Mouse (Mus musculus) kidney, adult 10 weeks (tissue): ENCODE data around the gene Neto2. TPM values are rescaled to one million over a fixed set of nuclear protein-coding genes. Genes with fewer than 3 reads are reported as not detected.

Experiments
- polyA plus RNA-seq: library from polyadenylated mRNA; stranded (reverse); fragments of 350-450 nt; fragmentation: Illumina TruSeq; extraction: RNeasy Lipid Tissue Mini Kit (QIAGEN cat#74804); gene quantifications from one replicate; pipeline ENCODE4 v1.2.3, GENCODE M21; 2014; ENCODE audit warnings: low read depth, low replicate concordance

Neto2 gene
- 1.2 TPM for polyA plus RNA-seq

DNA sequence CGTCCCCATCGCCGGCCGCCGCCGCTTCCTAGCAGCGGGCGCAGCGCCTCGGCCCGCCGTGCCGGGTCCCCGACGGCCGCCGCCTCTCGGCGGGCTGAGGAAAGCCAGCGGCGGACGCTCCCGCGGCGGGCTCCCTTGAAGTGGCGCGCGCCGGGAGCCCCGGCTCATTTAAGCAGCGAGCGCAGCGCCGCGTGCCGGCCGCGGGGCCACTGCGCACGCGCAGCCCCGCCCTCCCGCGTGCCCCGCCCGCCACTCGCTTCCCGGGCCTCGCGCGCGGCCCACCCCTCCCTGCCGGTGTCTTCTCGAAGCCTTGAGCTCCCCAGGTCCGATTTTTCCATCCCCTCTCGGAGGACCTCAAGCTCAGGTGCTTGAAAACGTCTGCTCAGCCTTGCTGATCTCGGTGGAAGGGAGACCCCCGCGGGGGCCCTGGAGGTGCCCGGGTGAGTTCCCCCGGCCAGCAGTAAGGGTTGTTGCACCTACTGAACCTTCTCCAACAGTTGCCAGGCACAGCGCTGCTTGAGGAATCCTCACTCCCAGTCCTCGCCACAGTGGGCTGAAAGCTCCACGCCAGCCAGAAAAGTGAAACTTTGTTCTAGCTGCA lies at the start of gene Neto2:
TSS of gene Neto2 (minus strand) at position 174 of the 601 bp plus-strand sequence.

Other genes with a start within 250 kb of the Neto2 start
- 39.7 TPM for gene Gpt2, start 208.3 kb downstream of the Neto2 start, polyA plus RNA-seq
- 303 TPM for gene Dnaja2, start 145.6 kb downstream of the Neto2 start, polyA plus RNA-seq
- 384 TPM for gene Itfg1, start 140.0 kb upstream of the Neto2 start, polyA plus RNA-seq
- 85.9 TPM for gene Phkb, start 140.0 kb upstream of the Neto2 start, polyA plus RNA-seq